Mouse (Mus musculus) megakaryocyte-erythroid progenitor cell, adult 5 weeks (primary cell): ENCODE measurements around the gene Nucb1. TPM values are rescaled to one million over a fixed set of nuclear protein-coding genes. Genes with fewer than 3 reads are reported as not detected.

Experiments
- polyA plus RNA-seq: library from polyadenylated mRNA; stranded (reverse); fragments of >175 nt; gene quantifications from 2 replicates; pipeline ENCODE4 v1.2.3, GENCODE M21; 2012

Nucb1 gene
- 728 and 929 TPM in 2 replicates for polyA plus RNA-seq

DNA sequence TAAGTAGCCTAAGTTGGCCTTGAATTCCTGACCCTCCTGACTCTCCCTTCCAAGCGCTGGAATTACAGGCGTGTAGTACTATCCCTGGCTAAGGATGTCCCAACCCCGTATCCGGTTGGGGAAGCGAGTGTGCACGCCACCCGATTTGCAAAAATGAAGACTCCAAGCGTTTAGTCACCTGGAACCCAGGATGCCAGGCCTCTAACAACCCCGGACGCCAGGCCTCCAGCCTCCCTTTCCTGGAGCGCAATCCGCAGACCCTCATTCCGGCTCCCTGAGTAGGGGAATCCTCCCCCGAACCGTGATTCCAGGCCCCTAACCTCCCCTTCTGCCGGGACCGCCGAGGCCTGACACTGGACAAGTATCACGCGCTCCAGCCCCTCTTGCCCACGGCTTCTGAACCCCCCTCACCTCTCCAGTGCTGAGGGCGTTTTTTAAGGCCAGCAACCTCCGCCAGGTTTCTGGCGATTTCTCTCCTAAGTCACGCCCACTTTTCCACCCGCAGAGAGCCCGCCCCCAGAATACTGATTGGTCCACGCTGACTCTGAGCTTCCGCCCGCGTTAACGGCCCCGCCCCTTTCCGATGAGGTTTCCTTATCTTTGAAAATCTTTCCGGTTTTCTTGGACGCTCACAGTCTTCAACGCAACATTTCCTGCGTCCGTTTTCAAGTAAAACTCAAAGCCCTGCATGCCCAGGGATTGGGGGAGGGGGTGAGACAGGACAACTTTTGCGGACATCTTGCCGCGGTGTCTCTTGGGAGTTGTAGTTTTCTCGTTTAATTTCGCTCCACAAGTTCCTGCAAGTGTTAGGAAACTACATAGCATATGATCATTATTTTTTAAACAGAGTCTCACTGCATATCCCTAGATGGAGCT is at the start of gene Nucb1:
TSS of gene Nucb1 (minus strand) at position 495 of the 876 bp plus-strand sequence.

DNA sequence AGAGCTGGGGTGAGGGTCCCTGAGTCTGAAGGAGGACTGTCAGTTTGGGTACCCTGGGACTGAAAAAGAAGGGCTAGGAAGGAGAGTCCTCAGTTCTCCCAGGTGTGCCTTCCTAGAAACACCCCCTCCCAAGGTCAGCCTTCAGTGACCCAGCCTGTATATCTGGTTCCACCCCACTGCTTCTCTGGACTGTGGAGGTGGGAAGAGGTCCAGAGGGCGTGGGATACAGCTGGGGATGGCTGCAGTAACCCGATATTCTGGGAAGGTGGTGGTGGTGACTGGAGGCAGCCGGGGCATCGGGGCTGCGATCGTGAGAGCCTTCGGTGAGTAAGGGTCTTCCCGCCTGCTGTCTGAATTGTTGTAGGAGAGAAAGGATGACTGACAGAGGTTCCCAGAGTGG is 44.5 kb upstream of the Nucb1 start, which contains the start of gene Hsd17b14:
TSS of gene Hsd17b14 (plus strand) at position 150 of the 400 bp plus-strand sequence.

DNA sequence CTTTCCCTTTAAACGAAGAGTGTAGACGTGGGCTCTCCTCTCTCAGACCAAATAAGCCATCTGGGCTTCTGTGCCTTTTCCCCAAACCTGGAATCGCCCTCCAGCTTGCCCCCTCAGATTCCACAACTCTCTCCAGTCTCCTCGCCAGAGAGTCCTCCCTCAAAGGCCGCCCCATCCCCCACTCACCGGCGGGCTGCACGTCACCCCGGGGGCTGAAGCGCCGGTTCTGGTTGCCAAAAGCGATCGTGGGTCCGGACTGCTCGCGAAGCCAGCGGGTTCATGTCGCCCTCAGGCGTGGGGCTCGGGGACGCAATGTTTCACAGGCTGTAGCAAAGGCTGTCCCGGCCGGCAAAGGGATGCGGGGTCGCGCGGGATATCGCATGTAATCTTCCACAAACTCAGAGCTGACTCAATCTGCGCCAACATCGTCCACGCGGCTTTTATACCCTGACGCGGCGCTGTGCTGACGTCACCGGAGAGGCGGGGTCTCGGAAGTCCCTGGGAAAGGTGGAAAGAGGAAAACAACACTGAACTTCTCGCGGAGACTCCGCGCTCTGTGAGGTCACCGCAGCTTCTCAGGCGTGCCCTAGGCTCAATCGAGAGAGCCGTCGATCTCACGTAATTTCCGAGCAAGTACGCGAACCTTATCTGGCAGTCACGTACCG is 15.7 kb upstream of the Nucb1 start, which contains the start of the genes Ppp1r15a and Plekha4:
TSS of gene Ppp1r15a (minus strand) at position 460 of the 665 bp plus-strand sequence.
TSS of gene Plekha4 (plus strand) at position 522 of the 665 bp plus-strand sequence.

DNA sequence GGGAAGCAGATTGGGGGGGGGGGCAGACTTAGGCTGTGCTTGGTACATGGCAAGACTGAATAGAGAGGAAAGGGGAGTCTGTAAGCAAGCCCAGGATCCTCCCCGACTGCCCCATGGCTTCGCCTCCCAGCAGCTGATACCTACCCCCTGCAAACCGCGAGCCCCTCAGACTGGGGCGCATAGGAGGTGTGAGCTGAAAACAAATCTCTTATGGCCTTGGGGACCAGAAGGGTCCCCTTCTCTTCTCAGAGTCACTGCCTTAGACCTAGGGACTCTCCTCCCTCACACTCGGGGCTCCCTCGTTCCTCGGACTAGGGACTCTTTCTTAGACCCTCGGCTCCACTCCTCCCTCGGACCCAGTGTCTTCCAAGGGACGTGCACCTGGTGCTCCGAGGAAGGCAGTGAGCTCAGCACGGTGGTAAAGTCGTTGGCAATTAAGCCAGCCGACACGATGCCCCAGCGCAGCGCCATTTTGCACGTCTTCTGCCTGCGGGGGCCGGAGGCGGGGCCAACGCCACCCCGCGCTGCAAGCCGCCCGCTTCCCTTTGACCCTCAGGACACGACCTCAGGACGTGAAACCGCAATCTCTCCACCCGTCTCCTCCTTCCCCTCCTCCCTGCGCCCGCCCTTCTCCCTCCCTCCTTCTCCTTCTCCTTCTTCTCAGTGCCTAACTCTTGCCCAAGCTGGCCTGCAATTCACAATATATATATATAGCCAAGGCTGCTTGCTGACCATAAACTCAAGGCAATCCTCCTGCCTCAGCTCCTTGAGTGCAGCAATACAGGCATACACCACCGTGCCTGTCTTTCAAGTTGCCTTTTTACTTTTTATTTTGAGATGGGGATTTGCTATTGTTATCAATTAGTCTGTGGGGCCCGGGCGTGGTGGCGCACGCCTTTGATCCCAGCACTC is 21.7 kb downstream of the Nucb1 start, which contains the start of gene Dhdh:
TSS of gene Dhdh (minus strand) at position 513 of the 912 bp plus-strand sequence.

DNA sequence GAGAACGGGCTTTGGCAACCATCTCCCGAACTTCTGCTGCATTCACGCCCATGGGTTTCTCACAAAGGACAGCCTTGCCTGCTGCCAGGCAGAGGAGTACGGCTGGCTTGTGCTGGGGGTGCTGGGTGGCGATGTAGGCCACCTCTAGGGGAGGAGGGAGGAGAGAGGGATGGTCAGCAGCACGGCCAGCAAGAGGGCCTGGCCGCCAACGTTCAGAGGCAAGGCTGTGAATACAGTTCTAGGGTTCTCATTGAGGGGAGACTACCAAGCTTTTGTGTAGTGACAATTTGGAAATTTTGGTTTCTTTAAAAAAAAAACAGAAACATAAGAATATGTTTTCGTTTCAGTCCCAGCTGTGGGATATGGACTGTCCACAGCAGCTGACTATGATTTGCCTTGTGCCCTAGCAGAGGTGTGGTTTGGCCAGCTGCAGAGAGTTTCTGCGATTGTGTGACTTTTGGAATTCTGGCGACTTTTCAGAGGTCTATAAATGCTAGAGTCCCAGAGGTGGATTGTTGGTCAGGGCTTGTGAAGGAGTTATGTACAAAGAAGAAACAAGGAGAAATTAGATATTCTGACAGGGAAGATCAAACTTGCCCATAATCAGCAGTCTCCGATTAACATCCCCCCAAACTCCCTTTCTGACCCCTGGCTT is 23.3 kb downstream of the Nucb1 start, which contains the start of gene Gm45808:
TSS of gene Gm45808 (minus strand) at position 51 of the 655 bp plus-strand sequence.

DNA sequence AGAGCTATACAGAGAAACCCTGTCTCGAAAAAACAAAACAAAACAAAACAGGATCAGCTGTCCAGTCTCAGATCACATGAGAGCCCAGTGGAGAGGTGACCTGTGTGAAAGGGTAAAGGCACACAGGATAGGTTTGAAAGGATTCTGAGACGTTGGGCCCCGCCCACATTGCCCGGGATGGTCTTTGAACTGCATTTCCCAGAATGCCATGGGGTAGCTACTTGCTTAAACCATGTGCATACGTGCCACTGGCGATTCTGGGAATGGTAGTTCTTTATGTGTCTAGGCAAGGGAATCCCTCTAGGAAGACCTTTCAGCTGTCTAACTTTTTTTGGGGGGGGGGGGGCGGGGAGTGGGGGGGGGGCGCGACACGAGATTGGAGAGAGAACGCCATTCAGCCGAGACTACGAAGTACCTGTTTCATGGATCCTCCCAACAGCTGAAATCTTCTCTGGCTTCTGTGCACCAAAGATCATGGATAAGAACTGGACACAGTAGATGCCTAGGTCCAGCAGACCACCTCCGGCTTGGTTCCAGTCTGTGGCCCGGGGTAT is 28.8 kb downstream of the Nucb1 start, which contains the start of gene Tulp2:
TSS of gene Tulp2 (plus strand) at position 504 of the 554 bp plus-strand sequence.

DNA sequence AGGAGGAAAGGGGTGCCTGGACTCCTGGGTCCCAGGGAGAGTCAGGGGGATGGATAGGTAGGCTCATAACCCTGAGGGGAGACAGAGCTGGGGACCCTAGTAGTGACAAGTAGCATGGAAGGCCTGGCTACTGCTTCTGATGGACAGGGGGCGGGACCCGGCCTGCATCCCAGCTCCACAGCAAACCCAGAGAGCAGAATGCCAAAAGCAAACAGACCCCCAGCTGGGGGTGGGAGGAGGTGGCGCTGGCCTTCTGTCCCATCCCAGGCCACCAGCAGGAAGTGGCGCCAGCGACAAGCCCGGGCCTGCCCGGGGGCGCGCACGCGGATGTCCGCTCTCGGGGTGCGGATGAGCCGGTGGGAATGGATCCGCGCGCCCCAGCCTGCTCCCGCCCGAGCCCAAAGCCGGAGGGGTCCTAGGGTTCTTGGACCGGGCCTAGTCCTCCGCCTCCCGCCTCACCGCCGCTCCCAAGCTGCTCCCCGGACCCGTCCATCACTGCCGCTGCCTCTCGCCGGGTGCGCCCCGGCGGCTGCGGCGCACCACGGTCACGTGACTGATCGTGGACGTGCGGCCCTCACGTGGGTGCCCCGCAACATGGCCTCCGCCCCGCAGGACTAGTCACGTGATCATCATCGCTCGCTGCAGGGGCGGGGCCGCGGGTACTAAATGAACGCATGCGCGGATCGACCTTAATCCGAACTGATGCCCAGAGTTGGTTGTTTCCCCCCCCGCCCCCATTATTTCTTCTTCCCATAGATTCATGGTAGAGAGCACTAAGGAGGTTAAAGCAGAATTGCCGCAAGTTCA is 43.7 kb downstream of the Nucb1 start, which contains the start of gene Bax:
TSS of gene Bax (minus strand) at position 616 of the 807 bp plus-strand sequence.

DNA sequence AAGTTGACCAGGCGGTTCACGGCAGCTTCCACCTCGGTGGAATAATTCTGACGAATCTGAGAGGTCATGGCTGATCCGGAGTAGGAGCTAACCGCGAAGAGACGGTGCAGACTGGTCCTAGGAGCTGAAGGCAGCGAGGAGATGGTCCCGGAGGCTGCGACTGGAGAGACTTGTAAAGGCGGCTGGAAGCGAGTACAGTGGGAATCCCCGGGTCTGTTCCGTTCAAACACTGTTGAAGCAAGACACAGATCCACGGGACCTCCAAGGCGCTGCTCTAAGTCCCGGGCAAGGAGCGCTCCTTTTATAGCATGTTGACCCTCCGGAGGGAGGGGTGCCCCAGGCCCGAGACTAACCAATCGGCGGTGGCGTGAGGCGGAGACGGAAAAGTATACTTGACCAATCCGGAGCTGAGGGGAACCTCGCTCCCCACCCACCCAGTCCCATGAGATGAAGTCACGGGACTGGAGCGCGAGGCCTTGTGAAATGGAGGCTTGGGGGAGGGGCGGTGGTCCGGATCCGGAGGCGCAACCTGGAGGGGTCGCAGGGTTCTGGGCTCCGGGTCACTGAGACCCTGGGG is 50.6 kb downstream of the Nucb1 start, which contains the start of gene Ftl1:
TSS of gene Ftl1 (minus strand) at position 321 of the 577 bp plus-strand sequence.

Other genes starting within 250 kb of the Nucb1 start
- 0.09 TPM in 1 of 2 replicates, not detected in the other for gene Slc6a21, start 232.9 kb downstream of the Nucb1 start, polyA plus RNA-seq
- gene Trpm4, start 176.6 kb downstream of the Nucb1 start, polyA plus RNA-seq: 3.3 and 5.4 TPM in 2 replicates
- gene Hrc, start 175.1 kb downstream of the Nucb1 start, polyA plus RNA-seq: not detected in 2 replicates
- 0.56 TPM in 2 replicates for gene Ppfia3, start 143.4 kb downstream of the Nucb1 start, polyA plus RNA-seq
- gene Lin7b, start 139.8 kb downstream of the Nucb1 start, polyA plus RNA-seq: 2.3 and 2.6 TPM in 2 replicates
- 920 and 1,244 TPM in 2 replicates for gene Snrnp70, start 114.7 kb downstream of the Nucb1 start, polyA plus RNA-seq
- gene Kcna7, start 104.8 kb downstream of the Nucb1 start, polyA plus RNA-seq: 0.04 and 0.28 TPM in 2 replicates
- 0.04 TPM in 1 of 2 replicates, not detected in the other for gene Ntf5, start 96.7 kb downstream of the Nucb1 start, polyA plus RNA-seq
- 0.11 TPM in 1 of 2 replicates, not detected in the other for gene Lhb, start 89.6 kb downstream of the Nucb1 start, polyA plus RNA-seq
- gene Gys1, start 75.6 kb downstream of the Nucb1 start, polyA plus RNA-seq: 28.3 and 36.5 TPM in 2 replicates
- 407 and 425 TPM in 2 replicates for gene Ruvbl2, start 72.3 kb downstream of the Nucb1 start, polyA plus RNA-seq
- gene Ftl1, start 50.5 kb downstream of the Nucb1 start, polyA plus RNA-seq: 3,550 and 4,748 TPM in 2 replicates
- 188 and 194 TPM in 2 replicates for gene Bax, start 43.5 kb downstream of the Nucb1 start, polyA plus RNA-seq
- gene Tulp2, start 28.5 kb downstream of the Nucb1 start, polyA plus RNA-seq: 0.05 TPM in 1 of 2 replicates, not detected in the other
- gene Gm45808, start 23.6 kb downstream of the Nucb1 start, polyA plus RNA-seq: not detected in 2 replicates
- 4.6 TPM in 2 replicates for gene Dhdh, start 21.6 kb downstream of the Nucb1 start, polyA plus RNA-seq
- gene Ppp1r15a, start 15.9 kb upstream of the Nucb1 start, polyA plus RNA-seq: 397 and 438 TPM in 2 replicates
- 0.93 and 1.1 TPM in 2 replicates for gene Plekha4, start 15.9 kb upstream of the Nucb1 start, polyA plus RNA-seq
- 2.8 and 3.1 TPM in 2 replicates for gene Hsd17b14, start 44.5 kb upstream of the Nucb1 start, polyA plus RNA-seq
- gene Bcat2, start 59.7 kb upstream of the Nucb1 start, polyA plus RNA-seq: 58.9 and 61.2 TPM in 2 replicates
- gene Fgf21, start 105.1 kb upstream of the Nucb1 start, polyA plus RNA-seq: not detected in 2 replicates
- gene Fut1, start 106.9 kb upstream of the Nucb1 start, polyA plus RNA-seq: not detected in 2 replicates
- 0.14 and 0.18 TPM in 2 replicates for gene Izumo1, start 111.4 kb upstream of the Nucb1 start, polyA plus RNA-seq
- 0.60 and 0.75 TPM in 2 replicates for gene Rasip1, start 117.1 kb upstream of the Nucb1 start, polyA plus RNA-seq
- gene Mamstr, start 129.6 kb upstream of the Nucb1 start, polyA plus RNA-seq: 0.30 TPM in 1 of 2 replicates, not detected in the other
- 0.10 TPM in 1 of 2 replicates, not detected in the other for gene Fut2, start 156.0 kb upstream of the Nucb1 start, polyA plus RNA-seq
- 0.04 TPM in 1 of 2 replicates, not detected in the other for gene Ntn5, start 173.6 kb upstream of the Nucb1 start, polyA plus RNA-seq
- gene Sec1, start 184.0 kb upstream of the Nucb1 start, polyA plus RNA-seq: 0.04 TPM in 1 of 2 replicates, not detected in the other
- gene Car11, start 189.4 kb upstream of the Nucb1 start, polyA plus RNA-seq: 0.31 TPM in 1 of 2 replicates, not detected in the other
- 13.7 and 15.4 TPM in 2 replicates for gene Dbp, start 194.7 kb upstream of the Nucb1 start, polyA plus RNA-seq
- 13,154 and 13,434 TPM in 2 replicates for gene Rpl18, start 205.1 kb upstream of the Nucb1 start, polyA plus RNA-seq
- 95.0 and 123 TPM in 2 replicates for gene Sphk2, start 207.6 kb upstream of the Nucb1 start, polyA plus RNA-seq
- 1.4 and 2.6 TPM in 2 replicates for gene Fam83e, start 210.8 kb upstream of the Nucb1 start, polyA plus RNA-seq
- gene Spaca4, start 215.4 kb upstream of the Nucb1 start, polyA plus RNA-seq: not detected in 2 replicates